Mouse (Mus musculus) kidney, embryonic 16.5 days (tissue): ENCODE data around the gene Ubr4. TPM values are rescaled to one million over a fixed set of nuclear protein-coding genes. Genes with fewer than 3 reads are reported as not detected.

ENCODE experiments used
- ATAC-seq: fragments of 200-750 bp; cut with Nextera tagmentation; 2 replicates; pipeline ENCODE4 v1.8.0; 2017; ENCODE audit warnings: moderate TSS enrichment; ENCODE audit not compliant: low FRiP score, low TSS enrichment
- H3K27ac ChIP-seq: fragments of 300-500 bp; sonication (generic); 2 replicates; pipeline ENCODE4 v1.5.1; 2014; ENCODE audit warnings: low read length
- H3K27me3 ChIP-seq: fragments of 300-500 bp; sonication (generic); 2 replicates; pipeline ENCODE4 v1.6.1; 2014; ENCODE audit warnings: low read length, control low read depth, mixed read lengths; ENCODE audit not compliant: insufficient read depth
- H3K36me3 ChIP-seq: fragments of 300-500 bp; sonication (generic); 2 replicates; pipeline ENCODE4 v1.6.1; 2014; ENCODE audit warnings: low read length, control low read depth, mixed read lengths; ENCODE audit not compliant: insufficient read depth
- H3K4me1 ChIP-seq: fragments of 300-500 bp; sonication (generic); 2 replicates; pipeline ENCODE4 v1.6.1; 2014; ENCODE audit warnings: low read length, control low read depth, mixed read lengths; ENCODE audit not compliant: insufficient read depth
- H3K4me2 ChIP-seq: fragments of 300-500 bp; sonication (generic); replicated peaks from 2 replicates; pipeline ENCODE4 v1.6.1; 2014; ENCODE audit warnings: low read depth, low read length
- H3K4me3 ChIP-seq: fragments of 300-500 bp; sonication (generic); 2 replicates; pipeline ENCODE4 v1.5.1; 2014; ENCODE audit warnings: mild to moderate bottlenecking, low read length
- H3K9ac ChIP-seq: fragments of 300-500 bp; sonication (generic); replicated peaks from 2 replicates; pipeline ENCODE4 v1.6.1; 2014; ENCODE audit warnings: low read length
- H3K9me3 ChIP-seq: fragments of 300-500 bp; sonication (generic); 2 replicates; pipeline ENCODE4 v1.6.1; 2016; ENCODE audit warnings: low read length, control low read depth
- WGBS: fragments of 180-500 bp; shearing (Covaris S2); extraction: QIAGEN DNeasy Blood & Tissue Kit; methylation state at CpG from one replicate; pipeline ENCODE4 v1.1.7; 2014; 5-methylcytosine and 5-hydroxymethylcytosine counted together
- polyA plus RNA-seq: library from polyadenylated mRNA; unstranded; fragments of >200 nt; fragmentation: Nextera tagmentation; extraction: Ambion mirVana; gene quantifications from 2 replicates; pipeline ENCODE4 v1.2.1, GENCODE M21; 2015

Gene Ubr4
- polyA plus RNA-seq, 1 experiment from 2014 or later: 72.2 TPM

- Histone ChIP-seq H3K9ac (no peak overlapping the region; the same call in 1 of the 2 replicates), H3K4me1 (no peaks in the 10 kb centered on the region; the same call in 1 of the 2 replicates), H3K27ac (no peak overlapping the region), H3K4me3 (no peak overlapping the region), H3K27me3 (no peaks in the 10 kb centered on the region), H3K4me2 (no peak overlapping the region), H3K36me3 (peaks cover 36% of the 10 kb centered on the region), H3K9me3 (no peaks in the 10 kb centered on the region)
- no peak for ATAC-seq
- 74% methylated on average over 11 of the region's 11 CpGs for WGBS
Measured at GRCm38 (mm10) chr4:139490413-139491055, 138.1 kb downstream of the Ubr4 start.

DNA sequence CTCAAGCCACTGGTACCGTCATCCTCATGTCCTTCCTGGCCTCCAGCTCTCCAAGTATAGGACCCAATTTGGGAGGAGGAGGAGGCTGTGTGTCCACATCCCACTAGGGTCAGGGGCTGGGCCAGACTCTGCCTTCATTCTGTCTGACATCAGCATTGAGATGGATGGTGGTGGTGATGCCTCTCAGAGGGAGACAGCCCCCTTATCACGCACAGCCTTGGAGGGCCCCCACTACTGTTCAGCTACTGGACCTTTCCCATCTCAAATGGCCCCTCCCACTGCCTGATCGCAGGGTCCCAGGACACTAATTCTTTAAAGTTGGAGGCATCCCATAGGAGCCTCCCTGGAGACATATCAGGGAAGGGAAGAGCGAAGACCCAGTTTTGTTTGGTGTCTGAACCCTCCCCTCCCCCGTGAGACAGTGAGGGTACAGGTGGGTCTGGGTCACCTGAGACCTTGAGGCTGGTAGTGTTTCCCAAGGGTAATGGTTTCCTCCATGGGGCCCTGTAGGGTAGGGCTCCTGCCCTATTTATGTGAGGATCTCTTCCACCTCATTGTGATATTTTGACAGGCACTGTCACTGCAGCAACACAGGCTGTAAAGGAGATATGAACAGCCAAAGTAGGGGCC lies 139.2 kb downstream of the Ubr4 start:
- Histone ChIP-seq H3K9me3 (no peaks in the 10 kb centered on the region), H3K36me3 (peaks cover 33% of the 10 kb centered on the region), H3K9ac (no peak overlapping the region), H3K27ac (no peak overlapping the region), H3K4me3 (no peak overlapping the region), H3K4me2 (no peak overlapping the region), H3K27me3 (no peaks in the 10 kb centered on the region), H3K4me1 (no peaks in the 10 kb centered on the region; the same call in 1 of the 2 replicates)
- ATAC-seq: no peak
- WGBS: 90% methylated on average over 5 of the region's 5 CpGs

DNA sequence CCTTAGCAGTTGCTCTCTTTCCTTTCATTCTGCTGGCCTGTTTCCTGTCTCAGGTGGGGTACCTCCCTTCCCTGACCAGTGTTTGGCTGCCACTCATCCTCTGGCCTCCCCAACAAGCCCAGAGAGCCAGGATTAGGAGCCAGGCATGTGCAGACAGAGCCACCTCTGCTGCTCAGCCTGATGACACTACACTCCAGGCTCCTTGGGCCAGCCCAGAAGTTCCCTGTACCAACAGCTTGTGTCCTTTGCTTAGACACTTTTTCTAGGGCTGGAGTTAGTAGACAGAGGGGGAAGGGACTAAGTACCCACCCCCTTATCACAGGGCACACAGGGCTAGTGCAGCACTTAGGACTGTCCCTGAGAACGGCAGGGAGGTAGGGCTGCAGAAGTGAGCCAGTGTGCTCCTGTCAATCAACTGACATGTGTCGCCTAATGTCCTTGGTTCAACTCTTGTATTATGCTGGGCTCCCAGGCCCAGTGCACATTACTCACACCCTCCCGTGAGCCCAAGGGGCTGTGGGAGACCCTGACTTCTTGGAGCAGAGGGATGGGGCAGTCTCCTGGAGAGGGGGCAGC lies 139.9 kb downstream of the Ubr4 start:
- Histone ChIP-seq H3K36me3 (peaks cover 30% of the 10 kb centered on the region), H3K9ac (no peak overlapping the region), H3K4me1 (no peaks in the 10 kb centered on the region), H3K4me3 (no peak overlapping the region), H3K27ac (no peak overlapping the region), H3K27me3 (no peaks in the 10 kb centered on the region), H3K9me3 (no peaks in the 10 kb centered on the region), H3K4me2 (no peak overlapping the region)
- 56% methylated on average over 3 of the region's 3 CpGs for WGBS
- ATAC-seq: 0 out of 2 replicates have a peak, but pooled peaks have one; percentile 39

- 62% methylated on average over 9 of the region's 9 CpGs for WGBS
- Histone ChIP-seq H3K27me3 (no peaks in the 10 kb centered on the region), H3K4me2 (no peak overlapping the region), H3K4me3 (no peak overlapping the region), H3K36me3 (peaks cover 21% of the 10 kb centered on the region), H3K9ac (no peak overlapping the region), H3K27ac (no peak overlapping the region), H3K9me3 (no peaks in the 10 kb centered on the region), H3K4me1 (no peaks in the 10 kb centered on the region)
- no peak for ATAC-seq
Measured at GRCm38 (mm10) chr4:139493227-139494025, 141.0 kb downstream of the Ubr4 start.

- no peak overlapping the region for H3K27ac ChIP-seq
- no peak overlapping the region for H3K4me2 ChIP-seq
- no peaks in the 10 kb centered on the region for H3K27me3 ChIP-seq
- no peaks in the 10 kb centered on the region for H3K36me3 ChIP-seq
- ATAC-seq: no peak
- no peak overlapping the region for H3K9ac ChIP-seq
- peaks cover 7% of the 10 kb centered on the region for H3K9me3 ChIP-seq
- H3K4me1 ChIP-seq: no peaks in the 10 kb centered on the region
- no peak overlapping the region for H3K4me3 ChIP-seq
- 62% methylated on average over 14 of the region's 14 CpGs for WGBS
Measured at GRCm38 (mm10) chr4:139500814-139501213, 148.4 kb downstream of the Ubr4 start.

- no peak overlapping the region for H3K27ac ChIP-seq
- H3K27me3 ChIP-seq: no peaks in the 10 kb centered on the region
- H3K9ac ChIP-seq: no peak overlapping the region
- ATAC-seq: no peak
- no peaks in the 10 kb centered on the region for H3K4me1 ChIP-seq
- no peak overlapping the region for H3K4me2 ChIP-seq
- no peaks in the 10 kb centered on the region for H3K36me3 ChIP-seq
- WGBS: 83% methylated on average over 6 of the region's 6 CpGs
- no peak overlapping the region for H3K4me3 ChIP-seq
- H3K9me3 ChIP-seq: peaks cover 8% of the 10 kb centered on the region
Measured at GRCm38 (mm10) chr4:139501702-139502101, 149.3 kb downstream of the Ubr4 start.

DNA sequence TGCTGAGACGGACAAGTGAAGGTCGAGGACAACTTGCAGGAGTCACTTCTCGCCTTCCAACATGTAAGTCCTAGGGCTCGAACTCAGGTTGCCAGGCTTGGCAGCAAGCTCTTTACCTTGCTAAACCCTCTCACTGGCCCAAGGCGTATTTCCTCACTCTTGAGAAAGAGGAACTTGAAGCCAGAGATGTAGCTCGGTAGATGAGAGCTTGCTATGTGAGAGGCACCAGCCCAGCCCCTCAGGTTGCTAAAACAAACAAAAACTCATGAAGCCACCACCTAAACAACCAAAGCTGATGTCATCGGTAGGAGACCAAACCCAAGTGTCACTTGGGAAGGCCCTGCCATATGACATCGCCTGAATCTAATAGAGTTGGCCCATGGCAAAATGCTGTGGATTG lies 151.5 kb downstream of the Ubr4 start:
- WGBS: 90% methylated on average over 8 of the region's 8 CpGs
- H3K4me2 ChIP-seq: no peak overlapping the region
- H3K9me3 ChIP-seq: peaks cover 8% of the 10 kb centered on the region
- no peak overlapping the region for H3K9ac ChIP-seq
- no peak overlapping the region for H3K4me3 ChIP-seq
- no peak overlapping the region for H3K27ac ChIP-seq
- no peaks in the 10 kb centered on the region for H3K4me1 ChIP-seq
- no peaks in the 10 kb centered on the region for H3K27me3 ChIP-seq
- H3K36me3 ChIP-seq: no peaks in the 10 kb centered on the region
- no peak for ATAC-seq

GRCm38 (mm10) chr4:139505716-139506115 lies 153.3 kb downstream of the Ubr4 start:
- no peaks in the 10 kb centered on the region for H3K27me3 ChIP-seq
- no peak overlapping the region for H3K27ac ChIP-seq
- no peak overlapping the region for H3K4me2 ChIP-seq
- H3K9me3 ChIP-seq: peaks cover 8% of the 10 kb centered on the region
- ATAC-seq: no peak
- H3K9ac ChIP-seq: no peak overlapping the region
- no peaks in the 10 kb centered on the region for H3K4me1 ChIP-seq
- WGBS: 73% methylated on average over 4 of the region's 4 CpGs
- no peak overlapping the region for H3K4me3 ChIP-seq
- no peaks in the 10 kb centered on the region for H3K36me3 ChIP-seq

GRCm38 (mm10) chr4:139506727-139507126 lies 154.3 kb downstream of the Ubr4 start:
- no peak overlapping the region for H3K27ac ChIP-seq
- H3K4me1 ChIP-seq: no peaks in the 10 kb centered on the region
- H3K27me3 ChIP-seq: no peaks in the 10 kb centered on the region
- H3K4me3 ChIP-seq: no peak overlapping the region
- H3K4me2 ChIP-seq: no peak overlapping the region
- 91% methylated on average over 11 of the region's 11 CpGs for WGBS
- ATAC-seq: no peak
- peaks cover 8% of the 10 kb centered on the region for H3K9me3 ChIP-seq
- no peak overlapping the region for H3K9ac ChIP-seq
- no peaks in the 10 kb centered on the region for H3K36me3 ChIP-seq
